Mouse (Mus musculus): ENCODE measurements around the gene Bbs10. TPM values are rescaled to one million over a fixed set of nuclear protein-coding genes. Genes with fewer than 3 reads are reported as not detected.
A peak's percentile ranks its signal among the peaks of the same experiment; 100 is the strongest.

The Bbs10 gene
- polyA plus RNA-seq, 1 experiment from 2014 or later: 9.6 TPM

GRCm38 (mm10) chr10:111334902-111335301 lies 36.4 kb downstream of the Bbs10 start:
- WGBS: 95% methylated on average over 2 of the region's 2 CpGs
- Histone ChIP-seq H3K4me3 (ENCODE audit: low read depth, low read length) (no peak overlapping the region), H3K27ac (replicated peaks; ENCODE audit: low read depth, low read length) (no peak overlapping the region), H3K4me2 (ENCODE audit: low read depth, low read length) (no peak overlapping the region), H3K9ac (replicated peaks; ENCODE audit: low read length) (no peak overlapping the region), H3K27me3 (ENCODE audit: control insufficient read depth, insufficient read depth, low read length) (no peaks in the 10 kb centered on the region), H3K9me3 (replicated peaks; ENCODE audit: control insufficient read depth, low read length) (no peaks in the 10 kb centered on the region), H3K4me1 (ENCODE audit: control insufficient read depth, insufficient read depth, low read length) (no peaks in the 10 kb centered on the region), H3K36me3 (replicated peaks; ENCODE audit: control insufficient read depth, insufficient read depth, low read depth, low read length) (no peaks in the 10 kb centered on the region)
- DNase-seq (ENCODE audit: low spot score): no peak
- ATAC-seq (replicated peaks; ENCODE audit: insufficient number of reproducible peaks, low FRiP score, low TSS enrichment, low read depth): 0 out of 2 replicates have a peak, but pooled peaks have one; percentile 50

- Histone ChIP-seq H3K9me3 (replicated peaks; ENCODE audit: control insufficient read depth, low read length) (no peaks in the 10 kb centered on the region), H3K27me3 (ENCODE audit: control insufficient read depth, insufficient read depth, low read length) (no peaks in the 10 kb centered on the region), H3K36me3 (replicated peaks; ENCODE audit: control insufficient read depth, insufficient read depth, low read depth, low read length) (no peaks in the 10 kb centered on the region), H3K4me3 (ENCODE audit: low read depth, low read length) (no peak overlapping the region), H3K4me2 (ENCODE audit: low read depth, low read length) (peak overlapping the region; percentile 16; the same call in 1 of the 2 replicates), H3K4me1 (ENCODE audit: control insufficient read depth, insufficient read depth, low read length) (no peaks in the 10 kb centered on the region), H3K9ac (replicated peaks; ENCODE audit: low read length) (peak overlapping the region; percentile 18; the same call in 1 of the 2 replicates), H3K27ac (replicated peaks; ENCODE audit: low read depth, low read length) (no peak overlapping the region)
- ATAC-seq (replicated peaks; ENCODE audit: insufficient number of reproducible peaks, low FRiP score, low TSS enrichment, low read depth): no peak
- 18% methylated on average over 29 of the region's 29 CpGs for WGBS
- peak; percentile 44 for DNase-seq (ENCODE audit: low spot score)
These were observed 37.3 kb downstream of the Bbs10 start for GRCm38 (mm10) chr10:111335517-111336352.

GRCm38 (mm10) chr10:111336353-111336713 lies 37.9 kb downstream of the Bbs10 start:
- WGBS: 16% methylated on average over 10 of the region's 10 CpGs
- Histone ChIP-seq H3K4me3 (ENCODE audit: low read depth, low read length) (no peak overlapping the region), H3K9ac (replicated peaks; ENCODE audit: low read length) (no peak overlapping the region), H3K27me3 (ENCODE audit: control insufficient read depth, insufficient read depth, low read length) (no peaks in the 10 kb centered on the region), H3K9me3 (replicated peaks; ENCODE audit: control insufficient read depth, low read length) (no peaks in the 10 kb centered on the region), H3K27ac (replicated peaks; ENCODE audit: low read depth, low read length) (no peak overlapping the region), H3K4me2 (ENCODE audit: low read depth, low read length) (no peak overlapping the region), H3K36me3 (replicated peaks; ENCODE audit: control insufficient read depth, insufficient read depth, low read depth, low read length) (no peaks in the 10 kb centered on the region), H3K4me1 (ENCODE audit: control insufficient read depth, insufficient read depth, low read length) (no peaks in the 10 kb centered on the region)
- DNase-seq (ENCODE audit: low spot score): peak; percentile 7
- no peak for ATAC-seq (replicated peaks; ENCODE audit: insufficient number of reproducible peaks, low FRiP score, low TSS enrichment, low read depth)

- no peaks in the 10 kb centered on the region for H3K4me1 ChIP-seq (ENCODE audit: control insufficient read depth, insufficient read depth, low read length)
- no peaks in the 10 kb centered on the region for H3K36me3 ChIP-seq (replicated peaks; ENCODE audit: control insufficient read depth, insufficient read depth, low read depth, low read length)
- ATAC-seq (replicated peaks; ENCODE audit: insufficient number of reproducible peaks, low FRiP score, low TSS enrichment, low read depth) (no peak), DNase-seq (ENCODE audit: low spot score) (no peak)
- 72% methylated on average over 11 of the region's 11 CpGs for WGBS
- H3K4me2 ChIP-seq (ENCODE audit: low read depth, low read length): no peak overlapping the region
- no peak overlapping the region for H3K27ac ChIP-seq (replicated peaks; ENCODE audit: low read depth, low read length)
- no peaks in the 10 kb centered on the region for H3K27me3 ChIP-seq (ENCODE audit: control insufficient read depth, insufficient read depth, low read length)
- H3K4me3 ChIP-seq (ENCODE audit: low read depth, low read length): no peak overlapping the region
- H3K9me3 ChIP-seq (replicated peaks; ENCODE audit: control insufficient read depth, low read length): no peaks in the 10 kb centered on the region
- no peak overlapping the region for H3K9ac ChIP-seq (replicated peaks; ENCODE audit: low read length)
These were observed 40.8 kb downstream of the Bbs10 start for GRCm38 (mm10) chr10:111339296-111339695.

GRCm38 (mm10) chr10:111341761-111342160 lies 43.3 kb downstream of the Bbs10 start:
- WGBS: 82% methylated on average over 7 of the region's 7 CpGs
- Histone ChIP-seq H3K36me3 (replicated peaks; ENCODE audit: control insufficient read depth, insufficient read depth, low read depth, low read length) (no peaks in the 10 kb centered on the region), H3K4me2 (ENCODE audit: low read depth, low read length) (no peak overlapping the region), H3K4me3 (ENCODE audit: low read depth, low read length) (no peak overlapping the region), H3K27me3 (ENCODE audit: control insufficient read depth, insufficient read depth, low read length) (no peaks in the 10 kb centered on the region), H3K27ac (replicated peaks; ENCODE audit: low read depth, low read length) (no peak overlapping the region), H3K4me1 (ENCODE audit: control insufficient read depth, insufficient read depth, low read length) (no peaks in the 10 kb centered on the region), H3K9ac (replicated peaks; ENCODE audit: low read length) (no peak overlapping the region), H3K9me3 (replicated peaks; ENCODE audit: control insufficient read depth, low read length) (no peaks in the 10 kb centered on the region)
- DNase-seq (ENCODE audit: low spot score): no peak
- ATAC-seq (replicated peaks; ENCODE audit: insufficient number of reproducible peaks, low FRiP score, low TSS enrichment, low read depth): no peak

- Histone ChIP-seq H3K4me2 (ENCODE audit: low read depth, low read length) (no peak overlapping the region), H3K27ac (replicated peaks; ENCODE audit: low read depth, low read length) (no peak overlapping the region), H3K4me1 (ENCODE audit: control insufficient read depth, insufficient read depth, low read length) (no peaks in the 10 kb centered on the region), H3K9ac (replicated peaks; ENCODE audit: low read length) (no peak overlapping the region), H3K36me3 (replicated peaks; ENCODE audit: control insufficient read depth, insufficient read depth, low read depth, low read length) (no peaks in the 10 kb centered on the region), H3K9me3 (replicated peaks; ENCODE audit: control insufficient read depth, low read length) (no peaks in the 10 kb centered on the region), H3K4me3 (ENCODE audit: low read depth, low read length) (no peak overlapping the region), H3K27me3 (ENCODE audit: control insufficient read depth, insufficient read depth, low read length) (no peaks in the 10 kb centered on the region)
- ATAC-seq (replicated peaks; ENCODE audit: insufficient number of reproducible peaks, low FRiP score, low TSS enrichment, low read depth): no peak
- DNase-seq (ENCODE audit: low spot score): no peak
- WGBS: 90% methylated on average over 5 of the region's 5 CpGs
These were observed 45.1 kb downstream of the Bbs10 start for GRCm38 (mm10) chr10:111343555-111343954.

GRCm38 (mm10) chr10:111348263-111348662 lies 49.8 kb downstream of the Bbs10 start:
- Histone ChIP-seq H3K27me3 (ENCODE audit: control insufficient read depth, insufficient read depth, low read length) (no peaks in the 10 kb centered on the region), H3K9me3 (replicated peaks; ENCODE audit: control insufficient read depth, low read length) (no peaks in the 10 kb centered on the region), H3K4me2 (ENCODE audit: low read depth, low read length) (no peak overlapping the region), H3K4me1 (ENCODE audit: control insufficient read depth, insufficient read depth, low read length) (no peaks in the 10 kb centered on the region), H3K27ac (replicated peaks; ENCODE audit: low read depth, low read length) (no peak overlapping the region), H3K36me3 (replicated peaks; ENCODE audit: control insufficient read depth, insufficient read depth, low read depth, low read length) (no peaks in the 10 kb centered on the region), H3K4me3 (ENCODE audit: low read depth, low read length) (no peak overlapping the region), H3K9ac (replicated peaks; ENCODE audit: low read length) (no peak overlapping the region)
- no peak for DNase-seq (ENCODE audit: low spot score)
- ATAC-seq (replicated peaks; ENCODE audit: insufficient number of reproducible peaks, low FRiP score, low TSS enrichment, low read depth): no peak
- WGBS: 75% methylated on average over 2 of the region's 2 CpGs

Measured in embryonic facial prominence, embryonic 11.5 days (tissue).